Mouse (Mus musculus): ENCODE measurements around the gene Zfp598.

DNA sequence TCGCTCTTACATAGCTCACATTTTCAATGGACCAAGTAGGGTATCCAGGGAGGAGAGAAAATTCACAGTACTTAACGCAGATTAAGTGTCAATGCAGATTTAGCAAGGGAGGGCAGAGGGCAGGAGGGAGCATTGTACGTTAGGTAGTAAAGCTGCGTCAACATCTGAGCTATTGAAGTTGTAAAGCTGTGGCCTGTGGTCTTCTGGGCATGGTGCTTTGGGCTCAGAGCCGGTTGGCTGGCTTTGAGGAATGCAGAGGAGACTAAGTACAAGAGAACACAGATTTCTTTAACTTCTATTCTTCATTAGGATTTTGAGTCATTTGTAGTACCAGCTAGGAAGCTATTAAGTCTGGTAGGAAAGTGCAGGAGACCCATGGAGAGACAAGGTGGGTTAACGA lies 46.1 kb downstream of the Zfp598 start:
- TF ChIP-seq POLR2A (IDR thresholded peaks at IDR 0.05; ENCODE audit: borderline replicate concordance, extremely low read depth, insufficient read depth, insufficient read length, poor library complexity, severe bottlenecking) (no peak), CTCF (IDR thresholded peaks at IDR 0.05; ENCODE audit: borderline replicate concordance, extremely low read depth, insufficient read depth, insufficient read length) (no peak)

All from brain, embryonic 14.5 days (tissue).